Mouse (Mus musculus): Measurements from ENCODE around the gene C1qtnf2. TPM values are rescaled to one million over a fixed set of nuclear protein-coding genes. Genes with fewer than 3 reads are reported as not detected.
A peak's percentile ranks its signal among the peaks of the same experiment; 100 is the strongest.

The C1qtnf2 gene
- total RNA-seq, 2 experiments from 2014 or later, result 17.6 to 20.7 TPM

DNA sequence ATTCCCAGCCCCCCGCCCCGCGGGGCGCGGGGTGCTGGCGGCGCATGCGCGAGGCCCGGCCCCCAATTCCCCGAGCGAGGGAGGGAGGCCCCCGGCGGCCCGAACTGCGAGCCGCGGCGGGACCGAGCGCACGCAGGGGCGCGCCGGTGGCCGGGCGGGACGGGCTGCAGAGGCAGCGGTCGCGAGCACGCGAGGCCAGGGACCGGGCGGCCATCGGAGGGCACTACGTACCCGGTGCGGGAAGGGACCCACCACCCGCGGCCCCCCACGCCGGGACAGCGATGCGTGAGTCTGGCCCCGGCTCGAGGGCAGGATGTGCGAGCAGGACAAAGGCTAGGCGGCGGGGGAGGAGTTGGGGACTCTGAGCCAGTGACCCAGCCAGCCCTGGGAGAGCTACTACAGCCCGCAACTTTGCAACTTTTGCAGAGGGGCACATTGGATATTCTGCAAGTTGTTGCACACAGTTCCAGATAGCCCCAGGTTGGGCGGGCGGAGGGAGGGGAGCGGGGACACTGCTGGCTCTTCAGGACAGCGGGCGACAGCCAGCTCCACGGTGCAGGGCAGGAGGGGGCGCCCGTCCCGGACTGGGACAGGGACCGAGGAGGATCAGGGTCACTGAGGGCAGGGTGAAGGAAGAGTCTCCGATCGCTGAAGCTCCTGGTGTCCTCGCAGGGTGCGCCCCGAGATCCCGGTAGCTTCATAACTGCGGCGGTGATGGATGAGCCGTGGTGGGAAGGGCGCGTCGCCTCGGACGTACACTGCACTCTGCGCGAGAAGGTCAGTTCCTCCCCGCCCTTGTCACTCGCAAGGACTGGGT lies 54.8 kb downstream of the C1qtnf2 start, which contains the start of gene Ccnjl:
Gene Ccnjl, plus strand, starts transcription at position 102 of the 817 bp plus-strand sequence.
- DNase-seq (ENCODE audit: low spot score in 2 of 2), result peak; percentile 41 to 53

DNA sequence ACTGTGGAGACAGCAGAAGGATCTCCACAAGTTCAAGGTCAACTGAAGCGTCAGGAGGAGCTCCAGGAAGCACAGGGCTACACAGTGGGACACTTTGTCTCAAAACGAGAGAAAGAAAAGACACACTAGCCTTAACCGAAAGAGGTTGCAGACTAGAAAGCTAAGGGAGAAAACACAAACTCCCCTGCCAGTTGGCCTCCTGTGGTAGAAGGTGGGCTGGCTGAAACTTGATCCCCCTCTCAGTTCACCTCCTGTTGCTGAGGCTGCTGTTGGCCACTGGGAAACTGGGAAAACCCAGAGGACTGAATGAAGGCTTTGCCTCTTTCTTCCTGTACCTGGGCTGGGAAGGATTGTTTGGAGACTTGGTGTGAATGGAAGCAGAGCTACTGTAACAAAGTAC lies 56.0 kb downstream of the C1qtnf2 start:
- no peak for DNase-seq (ENCODE audit: low spot score in 2 of 2)

- DNase-seq (ENCODE audit: low spot score in 2 of 2), result no peak
Measured at GRCm38 (mm10) chr11:43531619-43532018, 57.5 kb downstream of the C1qtnf2 start.

DNA sequence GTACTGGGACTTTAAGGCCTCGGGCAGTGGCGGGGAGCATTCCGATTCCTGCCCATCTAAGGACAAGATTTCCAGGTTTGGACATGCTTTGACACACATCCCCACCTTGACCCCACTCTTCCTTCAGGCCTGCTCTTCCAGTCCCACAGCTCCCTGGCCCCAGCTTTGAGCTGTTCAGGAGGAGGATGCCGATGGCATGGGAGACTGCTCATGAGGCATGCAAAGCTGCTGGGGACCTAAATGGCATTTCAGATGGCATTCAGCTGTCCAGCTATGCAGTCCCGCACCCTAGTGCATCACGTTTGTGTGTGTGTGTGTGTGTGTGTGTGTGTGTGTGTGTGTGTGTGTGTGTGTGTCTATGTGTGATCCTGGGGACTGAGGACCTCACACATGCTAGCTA lies 63.0 kb downstream of the C1qtnf2 start:
- DNase-seq (ENCODE audit: low spot score in 2 of 2), result no peak

DNA sequence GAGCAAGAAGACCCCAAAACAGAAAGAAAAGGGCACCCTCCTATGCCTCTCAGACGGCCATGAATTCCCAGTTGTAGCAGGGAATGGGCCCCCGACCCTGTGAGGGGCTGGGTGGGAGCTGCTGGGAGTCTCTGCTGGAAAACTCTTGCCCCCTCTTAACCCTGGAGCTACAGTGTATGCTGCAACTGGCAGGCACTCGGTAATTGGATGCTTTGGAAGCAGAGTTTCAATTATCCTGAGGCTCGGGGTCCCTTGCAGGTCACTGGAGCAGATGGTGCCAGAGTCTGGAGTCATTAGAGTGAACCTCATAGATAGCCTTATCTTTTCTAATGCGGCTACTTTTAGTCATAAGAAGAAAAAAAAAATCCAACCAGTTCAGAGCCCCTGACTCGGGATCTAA lies 65.8 kb downstream of the C1qtnf2 start:
- DNase-seq (ENCODE audit: low spot score in 2 of 2), result no peak

Other genes starting within 250 kb of the C1qtnf2 start
- 10 to 100 TPM; 49.8 to 54.2 TPM for gene Pttg1, start 48.0 kb upstream of the C1qtnf2 start, total RNA-seq (2021)
- gene Slu7, start 40.5 kb upstream of the C1qtnf2 start, total RNA-seq (2021), result 10 to 100 TPM; 50.2 to 53.5 TPM
- 10 to 100 TPM; 10.2 to 16.2 TPM for gene Ccnjl, start 54.5 kb downstream of the C1qtnf2 start, total RNA-seq (2021)
- 1 to 10 TPM; 3.7 to 4.0 TPM for gene 4933415A04Rik, start 112.8 kb downstream of the C1qtnf2 start, total RNA-seq (2021)
- not detected for gene Fabp6, start 127.3 kb downstream of the C1qtnf2 start, total RNA-seq (2021)
- gene Pwwp2a, start 207.7 kb downstream of the C1qtnf2 start, total RNA-seq (2021), result 10 to 100 TPM; 51.0 to 53.4 TPM

All from adrenal gland, postnatal 4 days (tissue).